Mouse (Mus musculus) midbrain, embryonic 13.5 days (tissue): ENCODE data around the gene Gcc2. TPM values are rescaled to one million over a fixed set of nuclear protein-coding genes. Genes with fewer than 3 reads are reported as not detected.
"Not testable (repeated sequence)": the region's sequence is repeated elsewhere in the genome, so short reads cannot be mapped to it uniquely, and the experiment has no call there.

ENCODE experiments used
- ATAC-seq: fragments of 200-750 bp; cut with Nextera tagmentation; 2 replicates; pipeline ENCODE4 v1.8.0; 2017; ENCODE audit warnings: mild to moderate bottlenecking, moderate TSS enrichment, moderate library complexity
- H3K27ac ChIP-seq: fragments of 300-500 bp; sonication (generic); 2 replicates; pipeline ENCODE4 v1.5.1; 2015; ENCODE audit warnings: inconsistent platforms, mild to moderate bottlenecking, moderate library complexity
- H3K27me3 ChIP-seq: fragments of 300-500 bp; sonication (generic); 2 replicates; pipeline ENCODE4 v1.6.1; 2015; ENCODE audit warnings: mild to moderate bottlenecking, inconsistent platforms
- H3K36me3 ChIP-seq: fragments of 300-500 bp; sonication (generic); 2 replicates; pipeline ENCODE4 v1.6.1; 2015; ENCODE audit warnings: mild to moderate bottlenecking, inconsistent platforms
- H3K4me1 ChIP-seq: fragments of 300-500 bp; sonication (generic); replicated peaks from 2 replicates; pipeline ENCODE4 v1.6.1; 2015; ENCODE audit warnings: inconsistent platforms
- H3K4me2 ChIP-seq: fragments of 300-500 bp; sonication (generic); replicated peaks from 2 replicates; pipeline ENCODE4 v1.6.1; 2015; ENCODE audit warnings: moderate library complexity, mild to moderate bottlenecking, inconsistent platforms
- H3K4me3 ChIP-seq: fragments of 300-500 bp; sonication (generic); replicated peaks from 2 replicates; pipeline ENCODE4 v1.5.1; 2015; ENCODE audit warnings: mild to moderate bottlenecking, inconsistent platforms
- H3K9ac ChIP-seq: fragments of 300-500 bp; sonication (generic); replicated peaks from 2 replicates; pipeline ENCODE4 v1.6.1; 2015; ENCODE audit warnings: mild to moderate bottlenecking, inconsistent platforms
- H3K9me3 ChIP-seq: fragments of 300-500 bp; sonication (generic); 2 replicates; pipeline ENCODE4 v1.6.1; 2016; ENCODE audit warnings: mild to moderate bottlenecking, inconsistent platforms
- WGBS: fragments of 180-500 bp; shearing (Covaris S2); methylation state at CpG from one replicate; pipeline ENCODE4 v1.1.7; 2015; 5-methylcytosine and 5-hydroxymethylcytosine counted together
- polyA plus RNA-seq: library from polyadenylated mRNA; unstranded; fragments of >200 nt; fragmentation: Nextera tagmentation; extraction: Ambion mirVana; gene quantifications from 2 replicates; pipeline ENCODE4 v1.2.1, GENCODE M21; 2015

The Gcc2 gene
- polyA plus RNA-seq, 1 experiment from 2014 or later = 92.3 TPM

DNA sequence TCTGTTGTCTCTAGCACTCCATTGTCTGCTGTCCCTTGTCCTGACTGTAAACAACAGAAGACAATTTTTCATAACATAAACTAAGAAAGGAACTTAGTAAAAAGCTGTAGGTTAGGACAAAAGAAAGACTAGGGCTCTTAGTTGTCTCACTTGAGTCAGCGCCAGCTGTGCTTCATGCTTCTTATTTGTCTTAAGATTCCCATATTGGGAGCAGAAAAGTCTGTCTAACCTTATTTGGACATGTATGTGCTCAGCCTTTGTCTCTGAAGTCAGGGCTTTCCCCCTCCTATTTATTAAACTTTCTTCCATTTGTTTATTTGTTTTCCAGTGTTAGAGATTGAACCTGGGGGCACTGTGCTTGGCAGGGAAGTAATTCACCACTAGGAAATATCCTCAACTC is 80.9 kb downstream of the Gcc2 start:
- Histone ChIP-seq H3K4me3 (no peak overlapping the region), H3K9me3 (no peaks in the 10 kb centered on the region), H3K27ac (0 out of 2 replicates have a peak overlapping the region, but pooled peaks have one; percentile 16), H3K36me3 (no peaks in the 10 kb centered on the region), H3K4me2 (no peak overlapping the region), H3K27me3 (no peaks in the 10 kb centered on the region), H3K4me1 (peaks cover 7% of the 10 kb centered on the region; the same call in 1 of the 2 replicates), H3K9ac (no peak overlapping the region)
- ATAC-seq = no peak
- WGBS = 90% methylated on average over 1 of the region's 1 CpGs

- H3K4me3 ChIP-seq, ATAC-seq, H3K27me3 ChIP-seq, H3K9me3 ChIP-seq, H3K36me3 ChIP-seq, H3K27ac ChIP-seq, H3K4me2 ChIP-seq, H3K9ac ChIP-seq, H3K4me1 ChIP-seq: not testable (repeated sequence)
- WGBS = 90% methylated on average over 4 of the region's 4 CpGs
Observed at GRCm38 (mm10) chr10:58337091-58337490, 81.8 kb downstream of the Gcc2 start.

- no peak for ATAC-seq
- Histone ChIP-seq H3K9me3 (0 out of 2 replicates have a peak, but pooled peaks cover 8% of the 10 kb centered on the region), H3K27me3 (no peaks in the 10 kb centered on the region), H3K4me3 (no peak overlapping the region), H3K27ac (no peak overlapping the region), H3K9ac (no peak overlapping the region), H3K36me3 (no peaks in the 10 kb centered on the region), H3K4me1 (peaks cover 7% of the 10 kb centered on the region; the same call in 1 of the 2 replicates), H3K4me2 (no peak overlapping the region)
- WGBS = 64% methylated on average over 1 of the region's 1 CpGs
Observed at GRCm38 (mm10) chr10:58338590-58338989, 83.3 kb downstream of the Gcc2 start.

- H3K9ac ChIP-seq = no peak overlapping the region
- ATAC-seq = no peak
- WGBS = 82% methylated on average over 2 of the region's 2 CpGs
- peaks cover 12% of the 10 kb centered on the region; the same call in 1 of the 2 replicates for H3K9me3 ChIP-seq
- peaks cover 6% of the 10 kb centered on the region for H3K36me3 ChIP-seq
- no peak overlapping the region for H3K4me3 ChIP-seq
- peaks cover 7% of the 10 kb centered on the region; the same call in 1 of the 2 replicates for H3K4me1 ChIP-seq
- no peaks in the 10 kb centered on the region for H3K27me3 ChIP-seq
- no peak overlapping the region; the same call in 1 of the 2 replicates for H3K27ac ChIP-seq
- no peak overlapping the region for H3K4me2 ChIP-seq
Observed at GRCm38 (mm10) chr10:58341685-58342084, 86.4 kb downstream of the Gcc2 start.

GRCm38 (mm10) chr10:58342199-58342598 is 86.9 kb downstream of the Gcc2 start:
- H3K27ac ChIP-seq = no peak overlapping the region
- peaks cover 6% of the 10 kb centered on the region for H3K36me3 ChIP-seq
- H3K4me2 ChIP-seq = no peak overlapping the region
- no peak overlapping the region for H3K4me3 ChIP-seq
- no peaks in the 10 kb centered on the region for H3K27me3 ChIP-seq
- peaks cover 12% of the 10 kb centered on the region; the same call in 1 of the 2 replicates for H3K9me3 ChIP-seq
- H3K9ac ChIP-seq = no peak overlapping the region
- 94% methylated on average over 2 of the region's 2 CpGs for WGBS
- ATAC-seq = no peak
- peaks cover 7% of the 10 kb centered on the region; the same call in 1 of the 2 replicates for H3K4me1 ChIP-seq

DNA sequence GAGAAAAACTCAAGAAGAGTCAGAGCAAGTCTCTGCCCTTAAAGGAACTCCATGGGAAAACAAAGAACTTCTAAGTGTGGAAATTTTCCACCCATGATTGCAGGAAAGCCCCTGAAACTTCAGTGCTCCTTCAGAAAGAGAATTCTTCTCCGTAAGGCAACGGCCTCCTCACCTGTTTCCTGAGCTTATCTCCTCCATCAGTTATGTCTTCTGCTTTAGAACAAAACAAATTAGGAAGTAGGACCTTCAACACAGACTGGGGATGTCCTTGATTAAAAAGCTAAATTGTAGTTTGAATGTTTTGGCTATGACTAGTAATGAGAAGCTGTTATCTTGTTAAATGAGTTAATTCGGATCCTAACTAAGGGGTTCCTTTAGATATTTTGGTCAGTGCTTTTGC is 88.3 kb downstream of the Gcc2 start:
- no peak for ATAC-seq
- Histone ChIP-seq H3K4me3 (no peak overlapping the region), H3K9me3 (peaks cover 12% of the 10 kb centered on the region; the same call in 1 of the 2 replicates), H3K4me1 (peaks cover 2% of the 10 kb centered on the region; the same call in 1 of the 2 replicates), H3K36me3 (peaks cover 6% of the 10 kb centered on the region), H3K9ac (no peak overlapping the region), H3K27ac (no peak overlapping the region), H3K27me3 (no peaks in the 10 kb centered on the region), H3K4me2 (no peak overlapping the region)
- 96% methylated on average over 3 of the region's 3 CpGs for WGBS

DNA sequence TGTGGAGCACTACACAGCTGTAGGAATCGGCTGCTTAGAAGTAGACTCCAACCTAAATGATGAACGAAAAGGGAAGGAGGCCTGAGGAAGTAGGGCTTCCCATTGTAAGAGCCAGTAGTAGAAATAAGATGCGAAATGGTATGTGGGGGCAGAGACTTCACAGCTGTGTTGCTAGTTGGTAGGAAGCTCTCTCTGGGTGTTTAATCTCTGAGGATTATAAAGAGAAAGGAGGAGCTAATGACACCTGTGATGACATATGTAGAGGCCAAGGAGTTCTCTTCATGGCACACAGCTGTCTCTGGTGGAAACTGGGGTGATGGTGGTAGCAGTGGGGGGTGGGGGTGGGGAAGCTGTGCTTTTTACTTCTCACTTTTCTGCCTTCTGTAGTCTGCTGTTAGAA is 95.3 kb downstream of the Gcc2 start:
- H3K4me1 ChIP-seq = no peaks in the 10 kb centered on the region
- no peak overlapping the region for H3K4me3 ChIP-seq
- 87% methylated on average over 3 of the region's 3 CpGs for WGBS
- no peak overlapping the region for H3K4me2 ChIP-seq
- no peaks in the 10 kb centered on the region for H3K27me3 ChIP-seq
- no peak overlapping the region for H3K9ac ChIP-seq
- no peak for ATAC-seq
- no peak overlapping the region for H3K27ac ChIP-seq
- H3K9me3 ChIP-seq = no peaks in the 10 kb centered on the region
- no peaks in the 10 kb centered on the region for H3K36me3 ChIP-seq

DNA sequence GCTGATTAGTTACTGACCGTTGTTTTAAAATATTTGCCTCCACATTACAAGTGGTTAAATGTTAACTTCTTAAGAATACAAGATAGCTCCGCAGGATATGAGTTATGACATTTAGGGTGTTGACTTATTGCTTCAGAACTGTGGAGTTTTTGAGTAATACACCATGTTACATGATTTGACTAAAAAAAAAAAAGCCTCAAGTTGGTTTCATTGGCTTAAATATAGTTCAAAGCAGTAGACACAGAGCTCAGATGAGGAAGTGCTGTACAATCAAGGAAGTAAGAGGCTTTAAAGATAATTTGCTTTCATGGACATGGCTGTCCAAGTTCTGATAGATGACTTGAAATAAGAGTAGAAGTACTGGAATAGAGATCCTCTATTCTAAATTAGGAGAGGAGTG is 96.4 kb downstream of the Gcc2 start:
- no peak for ATAC-seq
- WGBS = 95% methylated on average over 2 of the region's 2 CpGs
- no peaks in the 10 kb centered on the region for H3K9me3 ChIP-seq

GRCm38 (mm10) chr10:58352364-58352763 is 97.1 kb downstream of the Gcc2 start:
- no peak for ATAC-seq
- H3K4me1 ChIP-seq = no peaks in the 10 kb centered on the region
- no peak overlapping the region for H3K4me2 ChIP-seq
- H3K36me3 ChIP-seq = no peaks in the 10 kb centered on the region
- no peak overlapping the region for H3K9ac ChIP-seq
- H3K27ac ChIP-seq = no peak overlapping the region
- no peaks in the 10 kb centered on the region for H3K27me3 ChIP-seq
- no peaks in the 10 kb centered on the region for H3K9me3 ChIP-seq
- WGBS = 90% methylated on average over 3 of the region's 3 CpGs
- no peak overlapping the region for H3K4me3 ChIP-seq

More for the DNA sequence above, 96.4 kb downstream of the Gcc2 start:
- H3K4me3 ChIP-seq = no peak overlapping the region
- no peaks in the 10 kb centered on the region for H3K36me3 ChIP-seq
- no peak overlapping the region for H3K4me2 ChIP-seq
- no peak overlapping the region for H3K27ac ChIP-seq
- no peaks in the 10 kb centered on the region for H3K4me1 ChIP-seq
- no peaks in the 10 kb centered on the region for H3K27me3 ChIP-seq
- no peak overlapping the region for H3K9ac ChIP-seq

DNA sequence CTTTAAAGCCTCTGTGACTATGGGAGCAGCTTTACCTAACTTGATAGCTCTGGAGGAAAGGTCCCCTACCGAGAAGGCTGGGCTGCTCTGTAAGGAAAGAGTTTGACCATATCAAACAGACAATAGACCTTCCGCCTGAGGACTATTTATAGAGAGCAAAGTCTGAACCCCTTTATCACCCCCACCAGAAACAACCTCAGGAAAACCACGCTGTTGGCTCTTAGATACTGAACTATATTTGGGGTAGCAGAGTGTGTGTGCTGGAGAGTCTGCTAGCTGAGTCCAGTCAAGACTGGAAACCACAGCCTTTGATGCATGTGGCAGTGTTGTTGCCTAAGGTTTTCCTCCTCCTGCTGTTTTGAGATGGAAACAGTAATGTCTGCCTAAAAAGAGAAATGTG is 99.3 kb downstream of the Gcc2 start:
- no peak for ATAC-seq
- no peaks in the 10 kb centered on the region for H3K4me1 ChIP-seq
- no peaks in the 10 kb centered on the region for H3K9me3 ChIP-seq
- no peaks in the 10 kb centered on the region for H3K36me3 ChIP-seq
- H3K27ac ChIP-seq = no peak overlapping the region
- H3K27me3 ChIP-seq = no peaks in the 10 kb centered on the region
- WGBS = 22% methylated on average over 3 of the region's 3 CpGs
- H3K4me2 ChIP-seq = no peak overlapping the region
- H3K9ac ChIP-seq = no peak overlapping the region
- H3K4me3 ChIP-seq = no peak overlapping the region

Other genes with a start within 250 kb of the Gcc2 start
- gene AW822073, start 30.6 kb upstream of the Gcc2 start, polyA plus RNA-seq = not detected in 2 replicates
- gene Duxf3, start 22.8 kb upstream of the Gcc2 start, polyA plus RNA-seq = not detected in 2 replicates
- gene Gm4981, start 18.8 kb upstream of the Gcc2 start, polyA plus RNA-seq = not detected in 2 replicates
- gene Lims1, start 68.0 kb downstream of the Gcc2 start, polyA plus RNA-seq = 62.1 and 65.6 TPM in 2 replicates
- 22.0 and 23.2 TPM in 2 replicates for gene Ranbp2, start 191.4 kb downstream of the Gcc2 start, polyA plus RNA-seq
- 10.5 and 10.8 TPM in 2 replicates for gene Ccdc138, start 242.5 kb downstream of the Gcc2 start, polyA plus RNA-seq